Mouse (Mus musculus): ENCODE measurements around the gene Kcnh6.

GRCm38 (mm10) chr11:105974593-105974992, 33.3 kb upstream of the Kcnh6 start:
- TF ChIP-seq POLR2A (IDR thresholded peaks at IDR 0.05; ENCODE audit: insufficient read length, low read depth) = no peak
- no peak for TF ChIP-seq CEBPB (IDR thresholded peaks at IDR 0.05; ENCODE audit: insufficient read depth, poor library complexity, severe bottlenecking)
- no peak for TF ChIP-seq TCF12 (IDR thresholded peaks at IDR 0.05; ENCODE audit: insufficient read depth, poor library complexity, severe bottlenecking)
- TF ChIP-seq USF1 (IDR thresholded peaks at IDR 0.05; ENCODE audit: low read depth) = no peak
- TF ChIP-seq MYOD1 (IDR thresholded peaks at IDR 0.05; ENCODE audit: control insufficient read depth in 1 of 3, insufficient read length in 2 of 3, low read depth in 2 of 3) = no peak
- no peak for TF ChIP-seq MAX (IDR thresholded peaks at IDR 0.05; ENCODE audit: low read depth)
- TF ChIP-seq POLR2AphosphoS2 (IDR thresholded peaks at IDR 0.05; ENCODE audit: insufficient read length, low read depth) = no peak
- no peak for TF ChIP-seq MYOG (IDR thresholded peaks at IDR 0.05; ENCODE audit: control insufficient read depth in 1 of 3, insufficient read depth in 1 of 3, insufficient read length in 2 of 3, low read depth in 2 of 3)
- TF ChIP-seq TCF3 (IDR thresholded peaks at IDR 0.05; ENCODE audit: insufficient read length, low read depth) = no peak

All from myocyte (in vitro differentiated cells).